Mouse (Mus musculus): ENCODE data around the gene Lpar2. TPM values are rescaled to one million over a fixed set of nuclear protein-coding genes. Genes with fewer than 3 reads are reported as not detected.

Gene Lpar2
- polyA plus RNA-seq, 1 experiment from 2014 or later = 1.0 TPM

DNA sequence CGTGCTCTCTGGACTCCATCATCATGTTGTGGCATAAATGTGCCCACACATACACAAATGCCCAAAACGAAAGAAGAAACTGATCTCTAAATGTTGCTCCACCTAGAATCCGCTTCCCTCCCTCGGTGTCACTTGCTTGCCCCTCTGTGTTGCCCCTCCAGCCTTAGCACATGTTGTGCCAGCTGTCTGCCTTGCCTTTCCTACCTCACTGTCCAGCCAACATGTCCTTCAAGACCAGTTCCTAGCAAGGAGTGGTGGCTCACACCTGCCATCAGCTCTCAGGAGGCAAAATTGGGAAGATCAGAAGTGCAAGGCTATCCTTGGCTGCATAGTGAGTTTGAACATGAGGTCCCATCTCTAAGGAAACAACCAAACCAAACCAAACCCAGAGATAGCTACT is 55.2 kb downstream of the Lpar2 start:
- H3K27me3 ChIP-seq (ENCODE audit: insufficient read depth, low read length) = peaks cover 34% of the 10 kb centered on the region
- no peaks in the 10 kb centered on the region for H3K4me1 ChIP-seq (ENCODE audit: insufficient read depth)
- H3K27ac ChIP-seq (ENCODE audit: low read depth) = no peak overlapping the region
- no peak for TF ChIP-seq CTCF (IDR thresholded peaks at IDR 0.05; ENCODE audit: low read depth)
- no peak for ATAC-seq (ENCODE audit: insufficient read depth)
- no peak overlapping the region for H3K9ac ChIP-seq
- no peaks in the 10 kb centered on the region; the same call in 1 of the 2 replicates for H3K9me3 ChIP-seq (ENCODE audit: low read depth, low read length)
- H3K36me3 ChIP-seq (ENCODE audit: insufficient read depth) = no peaks in the 10 kb centered on the region
- WGBS = 78% methylated on average over 4 of the region's 4 CpGs
- no peak overlapping the region for H3K4me3 ChIP-seq (ENCODE audit: low read depth, low read length)
- no peak overlapping the region for H3K4me2 ChIP-seq
- no peak for DNase-seq

DNA sequence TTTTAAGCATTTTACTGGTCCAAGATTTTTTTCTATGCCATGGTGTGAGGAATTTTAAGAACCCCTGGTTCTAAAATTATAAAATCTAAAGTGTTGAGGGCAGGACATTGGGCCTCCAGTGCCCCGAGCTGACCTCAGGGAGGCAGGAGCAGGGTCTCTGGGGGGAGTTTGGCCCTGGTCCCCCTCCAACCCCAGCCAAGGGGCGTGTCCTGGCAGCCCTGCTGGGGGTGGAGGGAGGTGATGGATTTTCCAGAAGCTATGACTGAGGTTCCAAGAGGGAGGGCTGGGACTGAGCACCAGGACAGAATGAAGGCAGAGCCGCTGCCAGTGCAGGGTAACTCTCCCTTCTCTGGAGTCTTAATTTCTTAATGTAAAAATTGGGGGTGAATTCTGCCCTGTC is 55.8 kb downstream of the Lpar2 start:
- no peak overlapping the region for H3K27ac ChIP-seq (ENCODE audit: low read depth)
- 44% methylated on average over 3 of the region's 3 CpGs for WGBS
- H3K4me1 ChIP-seq (ENCODE audit: insufficient read depth) = no peaks in the 10 kb centered on the region
- H3K4me2 ChIP-seq = no peak overlapping the region
- H3K27me3 ChIP-seq (ENCODE audit: insufficient read depth, low read length) = peaks cover 40% of the 10 kb centered on the region
- no peaks in the 10 kb centered on the region for H3K36me3 ChIP-seq (ENCODE audit: insufficient read depth)
- no peak overlapping the region for H3K9ac ChIP-seq
- ATAC-seq (ENCODE audit: insufficient read depth) = no peak
- no peak for TF ChIP-seq CTCF (IDR thresholded peaks at IDR 0.05; ENCODE audit: low read depth)
- H3K9me3 ChIP-seq (ENCODE audit: low read depth, low read length) = no peaks in the 10 kb centered on the region; the same call in 1 of the 2 replicates
- H3K4me3 ChIP-seq (ENCODE audit: low read depth, low read length) = no peak overlapping the region
- DNase-seq = no peak

DNA sequence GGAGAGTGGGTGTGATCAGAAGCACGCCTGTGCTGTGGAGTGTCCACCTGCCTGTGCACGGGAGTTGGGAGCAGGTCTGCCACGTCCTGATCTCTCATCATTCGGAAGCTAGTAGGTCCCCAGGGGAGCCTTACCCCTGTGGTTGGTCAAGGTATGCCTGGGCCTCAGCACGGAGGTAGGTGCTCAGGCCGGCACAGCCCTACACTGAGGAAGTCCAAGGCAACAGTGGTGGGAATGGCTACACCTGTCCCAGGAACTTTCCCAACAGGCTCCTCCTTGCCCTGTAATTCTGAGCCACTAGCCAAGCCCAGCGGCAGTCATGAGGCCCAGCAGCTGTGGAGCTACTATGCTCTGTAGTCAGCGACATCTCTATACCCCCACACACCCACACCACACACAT is 57.4 kb downstream of the Lpar2 start:
- 61% methylated on average over 8 of the region's 8 CpGs for WGBS
- no peaks in the 10 kb centered on the region for H3K36me3 ChIP-seq (ENCODE audit: insufficient read depth)
- ATAC-seq (ENCODE audit: insufficient read depth) (no peak), DNase-seq (no peak)
- no peaks in the 10 kb centered on the region for H3K4me1 ChIP-seq (ENCODE audit: insufficient read depth)
- H3K9me3 ChIP-seq (ENCODE audit: low read depth, low read length) = no peaks in the 10 kb centered on the region; the same call in 1 of the 2 replicates
- no peak overlapping the region for H3K27ac ChIP-seq (ENCODE audit: low read depth)
- no peak overlapping the region for H3K9ac ChIP-seq
- no peak overlapping the region for H3K4me3 ChIP-seq (ENCODE audit: low read depth, low read length)
- no peak for TF ChIP-seq CTCF (IDR thresholded peaks at IDR 0.05; ENCODE audit: low read depth)
- peaks cover 57% of the 10 kb centered on the region for H3K27me3 ChIP-seq (ENCODE audit: insufficient read depth, low read length)
- no peak overlapping the region for H3K4me2 ChIP-seq

Other genes with a start within 250 kb of the Lpar2 start
- gene Zfp868, start 196.9 kb upstream of the Lpar2 start, polyA plus RNA-seq (2014; fragmentation: Nextera tagmentation; extraction: Ambion mirVana) = 23.4 and 24.5 TPM in 2 replicates
- gene Zfp964, start 167.9 kb upstream of the Lpar2 start, polyA plus RNA-seq (2014; fragmentation: Nextera tagmentation; extraction: Ambion mirVana) = 1.4 and 1.8 TPM in 2 replicates
- 30.2 and 31.3 TPM in 2 replicates for gene Zfp869, start 111.7 kb upstream of the Lpar2 start, polyA plus RNA-seq (2014; fragmentation: Nextera tagmentation; extraction: Ambion mirVana)
- gene Zfp963, start 72.5 kb upstream of the Lpar2 start, polyA plus RNA-seq (2014; fragmentation: Nextera tagmentation; extraction: Ambion mirVana) = 5.6 and 5.8 TPM in 2 replicates
- gene Gm20422, start 47.5 kb upstream of the Lpar2 start, polyA plus RNA-seq (2014; fragmentation: Nextera tagmentation; extraction: Ambion mirVana) = 0.22 and 0.30 TPM in 2 replicates
- gene Atp13a1, start 31.3 kb upstream of the Lpar2 start, polyA plus RNA-seq (2014; fragmentation: Nextera tagmentation; extraction: Ambion mirVana) = 46.6 and 57.4 TPM in 2 replicates
- 30.5 and 31.7 TPM in 2 replicates for gene Zfp866, start 31.3 kb upstream of the Lpar2 start, polyA plus RNA-seq (2014; fragmentation: Nextera tagmentation; extraction: Ambion mirVana)
- 6.7 and 8.8 TPM in 2 replicates for gene Gmip, start 13.8 kb upstream of the Lpar2 start, polyA plus RNA-seq (2014; fragmentation: Nextera tagmentation; extraction: Ambion mirVana)
- 7.1 and 9.4 TPM in 2 replicates for gene Pbx4, start 10.1 kb downstream of the Lpar2 start, polyA plus RNA-seq (2014; fragmentation: Nextera tagmentation; extraction: Ambion mirVana)
- gene Cilp2, start 65.3 kb downstream of the Lpar2 start, polyA plus RNA-seq (2014; fragmentation: Nextera tagmentation; extraction: Ambion mirVana) = 0.25 and 0.31 TPM in 2 replicates
- gene Tssk6, start 79.8 kb downstream of the Lpar2 start, polyA plus RNA-seq (2014; fragmentation: Nextera tagmentation; extraction: Ambion mirVana) = 3.8 and 4.3 TPM in 2 replicates
- gene Ndufa13, start 80.1 kb downstream of the Lpar2 start, polyA plus RNA-seq (2014; fragmentation: Nextera tagmentation; extraction: Ambion mirVana) = 163 and 171 TPM in 2 replicates
- gene Yjefn3, start 80.3 kb downstream of the Lpar2 start, polyA plus RNA-seq (2014; fragmentation: Nextera tagmentation; extraction: Ambion mirVana) = 3.6 and 4.3 TPM in 2 replicates
- 81.5 and 92.4 TPM in 2 replicates for gene Gatad2a, start 174.0 kb downstream of the Lpar2 start, polyA plus RNA-seq (2014; fragmentation: Nextera tagmentation; extraction: Ambion mirVana)
- gene Mau2, start 220.3 kb downstream of the Lpar2 start, polyA plus RNA-seq (2014; fragmentation: Nextera tagmentation; extraction: Ambion mirVana) = 49.6 and 50.7 TPM in 2 replicates
- 33.6 and 39.3 TPM in 2 replicates for gene Sugp1, start 220.4 kb downstream of the Lpar2 start, polyA plus RNA-seq (2014; fragmentation: Nextera tagmentation; extraction: Ambion mirVana)

Data from lung, embryonic 14.5 days (tissue).